9 mouse cellular contexts compared by ENCODE assay signal in genomic region chr6:116670144-116670543, GRCm38 (mm10). TPM values are rescaled to one million over a fixed set of nuclear protein-coding genes. Genes with fewer than 3 reads are reported as not detected.
DNase-seq lines count a peak whose midpoint lies in the region; ATAC-seq and TF ChIP-seq lines count a peak whose summit lies in the region.
"Had no signal": no experiment of that assay in that cellular context is flagged by ENCODE, and none has a peak within 500 bp of the region (broad histone marks: within the 10 kb centered on the region; RNA-seq: fewer than 3 reads in every experiment).

No protein-coding gene starts in this region.

- H3K27me3 ChIP-seq in kidney, embryonic 14.5 days (ENCODE audit: control insufficient read depth, insufficient read depth, low read length) = no peaks in the 10 kb centered on the region
- no peaks in the 10 kb centered on the region for H3K27me3 ChIP-seq in forebrain, embryonic 15.5 days
- 0 out of 2 replicates have a peak, but pooled peaks cover 3% of the 10 kb centered on the region for H3K27me3 ChIP-seq in midbrain, embryonic 16.5 days (ENCODE audit: control insufficient read depth, insufficient read depth, low read depth, low read length)

- TF ChIP-seq POLR2A in brain, embryonic 14.5 days (IDR thresholded peaks at IDR 0.05; ENCODE audit: borderline replicate concordance, extremely low read depth, insufficient read depth, insufficient read length, poor library complexity, severe bottlenecking) = no peak

- TF ChIP-seq CTCF in brain, embryonic 14.5 days (IDR thresholded peaks at IDR 0.05; ENCODE audit: borderline replicate concordance, extremely low read depth, insufficient read depth, insufficient read length) = peak; percentile 25; the same call in 1 of the 2 replicates

- ATAC-seq in kidney, embryonic 14.5 days (ENCODE audit: low FRiP score, low TSS enrichment) = no peak
- ATAC-seq in forebrain, embryonic 15.5 days (replicated peaks) = 0 out of 2 replicates have a peak, but pooled peaks have one; percentile 9
- ATAC-seq in midbrain, embryonic 16.5 days = no peak

- peaks cover 16% of the 10 kb centered on the region; the same call in 1 of the 2 replicates for H3K4me1 ChIP-seq in kidney, embryonic 14.5 days (ENCODE audit: control insufficient read depth, insufficient read depth, low read length)
- peaks cover 55% of the 10 kb centered on the region for H3K4me1 ChIP-seq in forebrain, embryonic 15.5 days
- peaks cover 14% of the 10 kb centered on the region for H3K4me1 ChIP-seq in midbrain, embryonic 16.5 days (ENCODE audit: control insufficient read depth, insufficient read depth, low read length)

- H3K4me3 ChIP-seq in kidney, embryonic 14.5 days (ENCODE audit: low read length) = no peak overlapping the region
- no peak overlapping the region for H3K4me3 ChIP-seq in forebrain, embryonic 15.5 days
- no peak overlapping the region for H3K4me3 ChIP-seq in midbrain, embryonic 16.5 days (ENCODE audit: low read depth, low read length)

- no peaks in the 10 kb centered on the region for H3K9me3 ChIP-seq in kidney, embryonic 14.5 days (ENCODE audit: control insufficient read depth, low read length)
- H3K9me3 ChIP-seq in forebrain, embryonic 15.5 days = no peaks in the 10 kb centered on the region
- no peaks in the 10 kb centered on the region for H3K9me3 ChIP-seq in midbrain, embryonic 16.5 days (replicated peaks; ENCODE audit: control insufficient read depth, low read length, poor library complexity, severe bottlenecking)

- peak; percentile 48 for DNase-seq in kidney, postnatal 14 days
- peak; percentile 86 for DNase-seq in brain, embryonic 14.5 days (ENCODE audit: low read depth)
- no peak for DNase-seq in left cerebral cortex, postnatal 10 days (ENCODE audit: extremely low spot score in 1 of 2, low spot score in 2 of 2)
- no peak for DNase-seq in frontal cortex, adult 2 months (ENCODE audit: extremely low spot score in 1 of 2, low spot score in 1 of 2)
- no peak for DNase-seq in spleen, adult 12 weeks (ENCODE audit: low spot score)
- DNase-seq: lung, embryonic 14.5 days had no signal

- whole genome bisulfite sequencing in kidney, embryonic 14.5 days = 41% methylated on average over 6 of the region's 6 CpGs
- WGBS in forebrain, embryonic 15.5 days = 9% methylated on average over 6 of the region's 6 CpGs
- WGBS in midbrain, embryonic 16.5 days = 16% methylated on average over 6 of the region's 6 CpGs

- no peak overlapping the region for H3K9ac ChIP-seq in kidney, embryonic 14.5 days (ENCODE audit: low read depth, low read length)
- no peak overlapping the region for H3K9ac ChIP-seq in forebrain, embryonic 15.5 days (replicated peaks)
- 0 out of 2 replicates have a peak overlapping the region, but pooled peaks have one; percentile 31 for H3K9ac ChIP-seq in midbrain, embryonic 16.5 days (ENCODE audit: low read depth, low read length)
- H3K9ac ChIP-seq: lung, embryonic 14.5 days had no signal

- no peaks in the 10 kb centered on the region for H3K36me3 ChIP-seq in kidney, embryonic 14.5 days (ENCODE audit: control insufficient read depth, insufficient read depth, low read length)
- H3K36me3 ChIP-seq in forebrain, embryonic 15.5 days = no peaks in the 10 kb centered on the region
- no peaks in the 10 kb centered on the region for H3K36me3 ChIP-seq in midbrain, embryonic 16.5 days (ENCODE audit: control insufficient read depth, insufficient read depth, low read length)

- H3K4me2 ChIP-seq in kidney, embryonic 14.5 days (replicated peaks; ENCODE audit: low read depth, low read length) = no peak overlapping the region
- H3K4me2 ChIP-seq in forebrain, embryonic 15.5 days (replicated peaks) = no peak overlapping the region
- H3K4me2 ChIP-seq in midbrain, embryonic 16.5 days (ENCODE audit: low read length) = no peak overlapping the region
- H3K4me2 ChIP-seq: lung, embryonic 14.5 days had no signal

- intact Hi-C loops in left cerebral cortex, postnatal 10 days (cut with DNase I) = no loop called here

- no peak overlapping the region for H3K27ac ChIP-seq in kidney, embryonic 14.5 days (ENCODE audit: low read depth, low read length)
- H3K27ac ChIP-seq in forebrain, embryonic 15.5 days (replicated peaks) = peak overlapping the region; percentile 56
- H3K27ac ChIP-seq in midbrain, embryonic 16.5 days (ENCODE audit: low read length) = no peak overlapping the region; the same call in 1 of the 2 replicates

RNA-seq across cellular contexts. Expression of gene Rassf4, which starts 3.6 kb away (rescaled TPM):
- 5.4 and 7.8 TPM in 2 replicates for polyA plus RNA-seq in kidney, embryonic 14.5 days (2014; fragmentation: Nextera tagmentation; extraction: Ambion mirVana)
- polyA plus RNA-seq in brain, embryonic 14.5 days (2012; rRNA removed) = 6.8 and 11.2 TPM in 2 replicates
- polyA plus RNA-seq in forebrain, embryonic 15.5 days (2015; fragmentation: Nextera tagmentation; extraction: Ambion mirVana) = 9.9 and 10.2 TPM in 2 replicates
- polyA plus RNA-seq in midbrain, embryonic 16.5 days (2015; fragmentation: Nextera tagmentation; extraction: Ambion mirVana) = 8.3 and 8.7 TPM in 2 replicates
- 1 to 10 TPM; 4.5 to 5.7 TPM for total RNA-seq in left cerebral cortex, postnatal 10 days (2021)
- polyA plus RNA-seq in frontal cortex, adult 2 months (2012; rRNA removed) = 8.8 TPM in 2 replicates

RNA-seq across cellular contexts. Expression of gene Depp1, which starts 19.7 kb away (rescaled TPM):
- polyA plus RNA-seq in kidney, embryonic 14.5 days (2014; fragmentation: Nextera tagmentation; extraction: Ambion mirVana) = 23.1 and 27.5 TPM in 2 replicates
- 3.2 and 3.4 TPM in 2 replicates for polyA plus RNA-seq in brain, embryonic 14.5 days (2012; rRNA removed)
- polyA plus RNA-seq in forebrain, embryonic 15.5 days (2015; fragmentation: Nextera tagmentation; extraction: Ambion mirVana) = 7.2 and 8.1 TPM in 2 replicates
- polyA plus RNA-seq in midbrain, embryonic 16.5 days (2015; fragmentation: Nextera tagmentation; extraction: Ambion mirVana) = 8.4 and 10.8 TPM in 2 replicates
- total RNA-seq in left cerebral cortex, postnatal 10 days (2021) = 1 to 10 TPM; 1.1 to 3.5 TPM
- polyA plus RNA-seq in frontal cortex, adult 2 months (2012; rRNA removed) = 0.88 and 1.8 TPM in 2 replicates

RNA-seq across cellular contexts. Expression of gene Zfp422, which starts 41.3 kb away (rescaled TPM):
- 187 and 240 TPM in 2 replicates for polyA plus RNA-seq in kidney, embryonic 14.5 days (2014; fragmentation: Nextera tagmentation; extraction: Ambion mirVana)
- 112 and 162 TPM in 2 replicates for polyA plus RNA-seq in brain, embryonic 14.5 days (2012; rRNA removed)
- polyA plus RNA-seq in forebrain, embryonic 15.5 days (2015; fragmentation: Nextera tagmentation; extraction: Ambion mirVana) = 218 and 222 TPM in 2 replicates
- polyA plus RNA-seq in midbrain, embryonic 16.5 days (2015; fragmentation: Nextera tagmentation; extraction: Ambion mirVana) = 135 and 158 TPM in 2 replicates
- 10 to 100 TPM; 28.8 to 33.2 TPM for total RNA-seq in left cerebral cortex, postnatal 10 days (2021)
- 30.5 and 34.9 TPM in 2 replicates for polyA plus RNA-seq in frontal cortex, adult 2 months (2012; rRNA removed)

RNA-seq across cellular contexts. Expression of gene Tmem72, which starts 46.6 kb away (rescaled TPM):
- 1.4 and 1.8 TPM in 2 replicates for polyA plus RNA-seq in kidney, embryonic 14.5 days (2014; fragmentation: Nextera tagmentation; extraction: Ambion mirVana)
- polyA plus RNA-seq in brain, embryonic 14.5 days (2012; rRNA removed) = 0.18 and 0.63 TPM in 2 replicates
- polyA plus RNA-seq in forebrain, embryonic 15.5 days (2015; fragmentation: Nextera tagmentation; extraction: Ambion mirVana) = 0.36 and 1.4 TPM in 2 replicates
- 0.42 and 0.75 TPM in 2 replicates for polyA plus RNA-seq in midbrain, embryonic 16.5 days (2015; fragmentation: Nextera tagmentation; extraction: Ambion mirVana)
- under 1 TPM; 0.24 TPM for total RNA-seq in left cerebral cortex, postnatal 10 days (2021)
- polyA plus RNA-seq in frontal cortex, adult 2 months (2012; rRNA removed) = 0.11 and 0.14 TPM in 2 replicates

Comparison
In these comparisons a context has a peak if more than half of its experiments do, and no peak if none do; other contexts are left out.
1. DNase-seq: peak in kidney, postnatal 14 days (single experiment) and brain, embryonic 14.5 days (single experiment); none in left cerebral cortex, postnatal 10 days (0 of 2), frontal cortex, adult 2 months (0 of 2) and spleen, adult 12 weeks (single experiment).